8 mouse cellular contexts compared by ENCODE assay signal in the genomic region with DNA sequence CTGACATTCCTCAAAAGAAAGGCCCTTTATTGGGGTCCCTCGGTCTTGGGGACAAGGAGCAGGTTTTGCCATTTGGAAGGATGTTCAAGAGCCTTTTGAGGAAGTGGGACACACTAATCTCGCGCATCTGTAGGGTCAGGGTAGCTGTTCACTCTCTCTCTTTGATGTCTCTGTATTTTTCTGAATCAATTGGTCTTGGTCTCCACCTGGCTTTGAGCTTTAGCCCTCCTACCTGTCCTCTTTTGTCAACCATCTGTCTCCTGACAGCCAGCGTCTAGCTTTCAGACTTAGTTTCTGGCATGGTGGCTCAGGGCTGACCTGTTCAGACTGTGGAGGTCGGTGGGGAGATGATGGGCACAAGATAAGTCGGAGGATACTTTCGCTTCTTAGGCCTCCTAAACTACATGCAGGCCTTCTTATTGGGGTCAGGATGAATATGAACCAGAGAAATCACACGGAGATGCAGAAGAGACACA. TPM values are rescaled to one million over a fixed set of nuclear protein-coding genes. Genes with fewer than 3 reads are reported as not detected.
DNase-seq lines count a peak whose midpoint lies in the region; ATAC-seq and TF ChIP-seq lines count a peak whose summit lies in the region.

No protein-coding gene starts in this region.

- no peaks in the 10 kb centered on the region for H3K36me3 ChIP-seq in heart, embryonic 12.5 days
- peaks cover 0 to 5% of the 10 kb centered on the region in 2 experiments; a peak in 2 of 4 replicates for H3K36me3 ChIP-seq in MEL (ENCODE audit: control insufficient read depth in 1 of 2, insufficient read depth in 2 of 2, low read length in 2 of 2)
- H3K36me3 ChIP-seq in heart, postnatal 0 days (replicated peaks; ENCODE audit: control insufficient read depth, insufficient read depth, low read length), result no peaks in the 10 kb centered on the region
- H3K36me3 ChIP-seq in midbrain, embryonic 11.5 days (ENCODE audit: control insufficient read depth, insufficient read depth, low read length), result no peaks in the 10 kb centered on the region

- H3K27ac ChIP-seq in heart, embryonic 12.5 days (ENCODE audit: poor library complexity, severe bottlenecking), result no peak overlapping the region
- no peak overlapping the region for H3K27ac ChIP-seq in MEL (ENCODE audit: control insufficient read depth, low read depth, low read length)
- H3K27ac ChIP-seq in heart, postnatal 0 days (ENCODE audit: low read depth), result no peak overlapping the region
- no peak overlapping the region; the same call in 1 of the 2 replicates for H3K27ac ChIP-seq in midbrain, embryonic 11.5 days (ENCODE audit: low read depth, low read length)

- no peak for TF ChIP-seq POLR2A in MEL (IDR thresholded peaks at IDR 0.05; ENCODE audit: control insufficient read depth in 1 of 2, insufficient read depth in 1 of 2, low read depth in 1 of 2, low read length in 2 of 2, poor library complexity in 1 of 2)

- TF ChIP-seq RAD21 in MEL (IDR thresholded peaks at IDR 0.05; ENCODE audit: low read depth, low read length), result no peak

- H3K4me2 ChIP-seq in heart, embryonic 12.5 days, result peak overlapping the region; percentile 98
- H3K4me2 ChIP-seq in heart, postnatal 0 days (ENCODE audit: low read depth, low read length), result peak overlapping the region; percentile 97
- peak overlapping the region; percentile 76 for H3K4me2 ChIP-seq in midbrain, embryonic 11.5 days

- H3K9me3 ChIP-seq in heart, embryonic 12.5 days (replicated peaks), result no peaks in the 10 kb centered on the region
- H3K9me3 ChIP-seq in MEL (replicated peaks; ENCODE audit: insufficient read depth, low read length), result no peaks in the 10 kb centered on the region
- no peaks in the 10 kb centered on the region for H3K9me3 ChIP-seq in heart, postnatal 0 days (replicated peaks; ENCODE audit: control insufficient read depth, low read length)
- H3K9me3 ChIP-seq in midbrain, embryonic 11.5 days (ENCODE audit: control insufficient read depth, low read length), result no peaks in the 10 kb centered on the region

- H3K79me2 ChIP-seq in MEL (ENCODE audit: control insufficient read depth, insufficient read depth, low read length, poor library complexity), result no peaks in the 10 kb centered on the region

- 0 out of 4 replicates have a peak, but pooled peaks of 1 of the 2 experiments have one; percentile 22 for TF ChIP-seq EP300 in MEL (IDR thresholded peaks at IDR 0.05; ENCODE audit: low read depth in 1 of 2, low read length in 2 of 2)
- TF ChIP-seq EP300 in heart, postnatal 0 days (IDR thresholded peaks at IDR 0.05; ENCODE audit: low read depth), result no peak

- ATAC-seq in heart, embryonic 12.5 days (ENCODE audit: insufficient number of reproducible peaks, low FRiP score), result no peak
- no peak for ATAC-seq in heart, postnatal 0 days (ENCODE audit: insufficient read depth, low read depth)
- no peak for ATAC-seq in midbrain, embryonic 11.5 days (ENCODE audit: low FRiP score)

- DNase-seq in heart, adult 18-20 months, result no peak
- DNase-seq in MEL (ENCODE audit: low read depth, low spot score), result no peak
- DNase-seq in heart, postnatal 0 days (ENCODE audit: low spot score), result no peak
- peak; percentile 89 for DNase-seq in midbrain, embryonic 11.5 days (ENCODE audit: low spot score, missing footprints)
- no peak for DNase-seq in thymus, postnatal 14 days
- DNase-seq in left cerebral cortex, adult 9 months (ENCODE audit: low spot score in 2 of 2), result no peak
- DNase-seq in ovary, postnatal 14 days (ENCODE audit: low spot score), result no peak

- TF ChIP-seq CTCF in MEL (IDR thresholded peaks at IDR 0.05 in 2 of 3, conservative IDR thresholded peaks at IDR 0.05 in 1 of 3; ENCODE audit: control insufficient read depth in 1 of 3, insufficient read depth in 1 of 3, low read depth in 2 of 3, low read length in 3 of 3, poor library complexity in 1 of 3, severe bottlenecking in 1 of 3), result no peak
- TF ChIP-seq CTCF in heart, postnatal 0 days (IDR thresholded peaks at IDR 0.05; ENCODE audit: low read depth), result no peak

- H3K27me3 ChIP-seq in heart, embryonic 12.5 days (replicated peaks), result peaks cover 13% of the 10 kb centered on the region; the same call in 1 of the 2 replicates
- H3K27me3 ChIP-seq in MEL (ENCODE audit: control insufficient read depth in 1 of 2, insufficient read depth in 2 of 2, low read length in 2 of 2), result no peaks in the 10 kb centered on the region; a peak in 1 of 4 replicates
- peaks cover 11% of the 10 kb centered on the region; the same call in 1 of the 2 replicates for H3K27me3 ChIP-seq in heart, postnatal 0 days (ENCODE audit: control insufficient read depth, insufficient read depth, low read length)
- H3K27me3 ChIP-seq in midbrain, embryonic 11.5 days (ENCODE audit: control insufficient read depth, insufficient read depth, low read length), result no peaks in the 10 kb centered on the region; the same call in 1 of the 2 replicates

- peaks cover 40% of the 10 kb centered on the region for H3K4me1 ChIP-seq in heart, embryonic 12.5 days (replicated peaks)
- peaks cover 2 to 18% of the 10 kb centered on the region in 2 experiments for H3K4me1 ChIP-seq in MEL (ENCODE audit: control insufficient read depth in 1 of 2, insufficient read depth in 2 of 2, low read length in 2 of 2)
- peaks cover 34% of the 10 kb centered on the region for H3K4me1 ChIP-seq in heart, postnatal 0 days (ENCODE audit: control insufficient read depth, insufficient read depth)
- peaks cover 29% of the 10 kb centered on the region for H3K4me1 ChIP-seq in midbrain, embryonic 11.5 days (ENCODE audit: control insufficient read depth, insufficient read depth, low read length)

- peak overlapping the region; percentile 62 for H3K4me3 ChIP-seq in heart, embryonic 12.5 days
- peak overlapping the region; percentile 70 to 96 for H3K4me3 ChIP-seq in MEL (ENCODE audit: control insufficient read depth in 1 of 2, insufficient read depth in 1 of 2, low read depth in 2 of 2, low read length in 2 of 2)
- peak overlapping the region; percentile 83 for H3K4me3 ChIP-seq in heart, postnatal 0 days (ENCODE audit: low read depth, low read length)
- H3K4me3 ChIP-seq in midbrain, embryonic 11.5 days (ENCODE audit: low read depth, low read length), result peak overlapping the region; percentile 65

- H3K9ac ChIP-seq in heart, embryonic 12.5 days, result peak overlapping the region; percentile 64
- H3K9ac ChIP-seq in MEL (ENCODE audit: control insufficient read depth, low read depth, low read length, poor library complexity, severe bottlenecking), result peak overlapping the region; percentile 53
- H3K9ac ChIP-seq in heart, postnatal 0 days (replicated peaks; ENCODE audit: low read depth, low read length), result peak overlapping the region; percentile 71; the same call in 1 of the 2 replicates
- H3K9ac ChIP-seq in midbrain, embryonic 11.5 days (ENCODE audit: low read length), result peak overlapping the region; percentile 81

- WGBS in heart, embryonic 12.5 days, result 16% methylated on average over 8 of the region's 8 CpGs
- 20% methylated on average over 8 of the region's 8 CpGs for WGBS in heart, postnatal 0 days
- 13% methylated on average over 8 of the region's 8 CpGs for WGBS in midbrain, embryonic 11.5 days

RNA-seq across cellular contexts. Expression of a gene that starts 0.7 kb away (rescaled TPM):
- polyA plus RNA-seq in heart, embryonic 12.5 days (2016; fragmentation: Nextera tagmentation; extraction: Ambion mirVana), result 3.6 and 5.5 TPM in 2 replicates
- total RNA-seq in heart, adult 18-20 months (2021), result 1 to 10 TPM; 4.0 to 4.8 TPM
- 0.35 and 0.69 TPM in 2 replicates for total RNA-seq in MEL (2012; rRNA removed)
- polyA plus RNA-seq in MEL (2012; ENCODE audit: insufficient read depth in 1 of 2, insufficient read length in 2 of 2, low read depth in 1 of 2, low replicate concordance in 2 of 2, missing spikeins in 1 of 2), result 1 to 10 TPM in 1 of 2 experiments, not detected in 1; 3.2 TPM
- 6.8 and 14.8 TPM in 2 replicates for total RNA-seq in heart, postnatal 0 days (2014; rRNA removed; ENCODE audit: low replicate concordance)
- 1.2 and 1.8 TPM in 2 replicates for polyA plus RNA-seq in heart, postnatal 0 days (2015; fragmentation: Nextera tagmentation; extraction: Ambion mirVana)
- polyA plus RNA-seq in midbrain, embryonic 11.5 days (2014; fragmentation: Nextera tagmentation; extraction: Ambion mirVana), result 14.1 and 17.8 TPM in 2 replicates

RNA-seq across cellular contexts. Expression of a gene that starts 17.4 kb away (rescaled TPM):
- 0.62 and 0.91 TPM in 2 replicates for polyA plus RNA-seq in heart, embryonic 12.5 days (2016; fragmentation: Nextera tagmentation; extraction: Ambion mirVana)
- total RNA-seq in heart, adult 18-20 months (2021), result 1 to 10 TPM; 2.2 to 2.6 TPM
- 3.1 and 4.5 TPM in 2 replicates for total RNA-seq in MEL (2012; rRNA removed)
- 1 to 10 TPM in 1 of 2 experiments, not detected in 1; 5.8 TPM for polyA plus RNA-seq in MEL (2012; ENCODE audit: insufficient read depth in 1 of 2, insufficient read length in 2 of 2, low read depth in 1 of 2, low replicate concordance in 2 of 2, missing spikeins in 1 of 2)
- total RNA-seq in heart, postnatal 0 days (2014; rRNA removed; ENCODE audit: low replicate concordance), result 0.27 and 5.4 TPM in 2 replicates
- polyA plus RNA-seq in heart, postnatal 0 days (2015; fragmentation: Nextera tagmentation; extraction: Ambion mirVana), result 2.7 and 2.8 TPM in 2 replicates
- 2.2 and 2.9 TPM in 2 replicates for polyA plus RNA-seq in midbrain, embryonic 11.5 days (2014; fragmentation: Nextera tagmentation; extraction: Ambion mirVana)

RNA-seq across cellular contexts. Expression of a gene that starts 25.7 kb away (rescaled TPM):
- polyA plus RNA-seq in heart, embryonic 12.5 days (2016; fragmentation: Nextera tagmentation; extraction: Ambion mirVana), result 8.1 and 9.1 TPM in 2 replicates
- total RNA-seq in heart, adult 18-20 months (2021), result 1 to 10 TPM; 4.5 to 4.7 TPM
- total RNA-seq in MEL (2012; rRNA removed), result 22.1 and 22.7 TPM in 2 replicates
- polyA plus RNA-seq in MEL (2012; ENCODE audit: insufficient read depth in 1 of 2, insufficient read length in 2 of 2, low read depth in 1 of 2, low replicate concordance in 2 of 2, missing spikeins in 1 of 2), result 100 to 1,000 TPM in 1 of 2 experiments, 10 to 100 TPM in 1; 22.9 to 102 TPM
- total RNA-seq in heart, postnatal 0 days (2014; rRNA removed; ENCODE audit: low replicate concordance), result 6.1 and 7.1 TPM in 2 replicates
- polyA plus RNA-seq in heart, postnatal 0 days (2015; fragmentation: Nextera tagmentation; extraction: Ambion mirVana), result 8.7 and 10.4 TPM in 2 replicates
- 16.1 and 17.4 TPM in 2 replicates for polyA plus RNA-seq in midbrain, embryonic 11.5 days (2014; fragmentation: Nextera tagmentation; extraction: Ambion mirVana)

RNA-seq across cellular contexts. Expression of a gene that starts 25.7 kb away (rescaled TPM):
- 48.6 and 52.7 TPM in 2 replicates for polyA plus RNA-seq in heart, embryonic 12.5 days (2016; fragmentation: Nextera tagmentation; extraction: Ambion mirVana)
- 10 to 100 TPM; 36.5 to 38.3 TPM for total RNA-seq in heart, adult 18-20 months (2021)
- total RNA-seq in MEL (2012; rRNA removed), result 71.8 and 93.1 TPM in 2 replicates
- polyA plus RNA-seq in MEL (2012; ENCODE audit: insufficient read depth in 1 of 2, insufficient read length in 2 of 2, low read depth in 1 of 2, low replicate concordance in 2 of 2, missing spikeins in 1 of 2), result 100 to 1,000 TPM in 1 of 2 experiments, not detected in 1; 104 TPM
- 16.7 and 38.2 TPM in 2 replicates for total RNA-seq in heart, postnatal 0 days (2014; rRNA removed; ENCODE audit: low replicate concordance)
- 57.6 and 57.7 TPM in 2 replicates for polyA plus RNA-seq in heart, postnatal 0 days (2015; fragmentation: Nextera tagmentation; extraction: Ambion mirVana)
- polyA plus RNA-seq in midbrain, embryonic 11.5 days (2014; fragmentation: Nextera tagmentation; extraction: Ambion mirVana), result 84.9 and 86.3 TPM in 2 replicates

RNA-seq across cellular contexts. Expression of a gene that starts 35.3 kb away (rescaled TPM):
- polyA plus RNA-seq in heart, embryonic 12.5 days (2016; fragmentation: Nextera tagmentation; extraction: Ambion mirVana), result 0.59 and 0.69 TPM in 2 replicates
- total RNA-seq in heart, adult 18-20 months (2021), result 10 to 100 TPM; 34.7 to 36.3 TPM
- total RNA-seq in MEL (2012; rRNA removed), result 1.6 and 3.1 TPM in 2 replicates
- polyA plus RNA-seq in MEL (2012; ENCODE audit: insufficient read depth in 1 of 2, insufficient read length in 2 of 2, low read depth in 1 of 2, low replicate concordance in 2 of 2, missing spikeins in 1 of 2), result 1 to 10 TPM in 1 of 2 experiments, not detected in 1; 5.4 TPM
- 1.2 and 14.3 TPM in 2 replicates for total RNA-seq in heart, postnatal 0 days (2014; rRNA removed; ENCODE audit: low replicate concordance)
- polyA plus RNA-seq in heart, postnatal 0 days (2015; fragmentation: Nextera tagmentation; extraction: Ambion mirVana), result 2.7 and 2.9 TPM in 2 replicates
- polyA plus RNA-seq in midbrain, embryonic 11.5 days (2014; fragmentation: Nextera tagmentation; extraction: Ambion mirVana), result 0.97 TPM in 1 of 2 replicates, not detected in the other
